Mouse (Mus musculus): ENCODE data around the gene Tnrc18.

Tnrc18 gene

DNA sequence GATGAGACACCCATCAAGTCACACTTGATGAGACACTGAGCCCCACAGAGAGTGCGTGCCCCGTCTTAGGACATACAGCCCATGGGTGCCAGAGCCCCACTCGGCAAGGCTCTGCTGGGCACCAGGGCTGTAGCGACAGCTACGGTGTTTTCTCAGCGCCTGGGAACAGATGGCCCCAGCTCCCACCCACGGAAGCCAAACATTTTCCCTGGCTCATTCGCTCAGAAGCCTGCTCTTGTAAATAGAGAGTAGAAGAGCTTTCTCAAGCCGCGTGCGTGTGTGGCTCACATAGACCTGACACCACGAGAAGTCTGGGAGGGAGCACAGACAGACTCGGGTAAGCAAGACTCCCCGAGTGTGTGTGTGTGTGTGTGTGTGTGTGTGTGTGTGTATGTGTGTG is 125.2 kb downstream of the Tnrc18 start, which contains the start of gene Slc29a4:
Slc29a4 (plus strand) TSS at position 265 of the 400 bp plus-strand sequence.
- DNase-seq (ENCODE audit: low read depth, low spot score): no peak

DNA sequence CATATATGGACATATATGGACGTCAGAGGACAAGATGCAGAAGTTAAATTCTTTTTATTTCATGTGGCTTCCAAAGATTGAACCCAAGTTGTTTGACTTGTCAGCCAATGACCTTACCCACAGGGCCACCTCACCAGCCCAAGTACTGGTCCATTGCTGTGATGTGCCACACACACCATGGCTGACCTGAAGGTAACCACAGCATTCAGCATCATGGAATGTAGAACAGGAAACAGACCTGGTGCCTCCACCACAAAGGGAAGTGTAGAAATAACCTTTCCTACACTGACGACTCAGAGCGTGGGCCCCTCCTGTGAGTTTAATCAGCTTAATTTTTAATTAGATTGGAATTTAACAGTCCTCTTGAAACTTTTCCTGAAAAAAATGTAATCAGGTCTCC is 127.1 kb downstream of the Tnrc18 start:
- DNase-seq (ENCODE audit: low read depth, low spot score): no peak

DNA sequence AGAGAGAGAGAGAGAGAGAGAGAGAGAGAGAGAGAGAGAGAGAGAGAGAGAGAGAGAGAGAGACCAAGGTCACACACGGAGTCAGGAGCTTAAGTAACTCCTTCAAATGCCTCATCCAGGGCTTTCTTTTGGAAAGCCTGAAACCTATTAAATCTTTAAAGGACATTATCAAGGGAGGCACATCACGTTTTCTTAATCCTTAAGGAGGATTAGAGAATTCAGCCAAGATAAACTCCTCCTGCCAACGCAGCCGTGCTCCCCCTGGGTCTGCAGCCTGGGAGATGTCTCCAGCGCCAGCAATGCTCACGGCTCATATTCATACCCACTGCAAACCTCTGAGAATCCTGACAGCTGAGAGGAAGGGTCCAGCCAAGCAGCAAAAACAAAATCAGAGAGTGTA is 128.6 kb downstream of the Tnrc18 start:
- DNase-seq (ENCODE audit: low read depth, low spot score): no peak

DNA sequence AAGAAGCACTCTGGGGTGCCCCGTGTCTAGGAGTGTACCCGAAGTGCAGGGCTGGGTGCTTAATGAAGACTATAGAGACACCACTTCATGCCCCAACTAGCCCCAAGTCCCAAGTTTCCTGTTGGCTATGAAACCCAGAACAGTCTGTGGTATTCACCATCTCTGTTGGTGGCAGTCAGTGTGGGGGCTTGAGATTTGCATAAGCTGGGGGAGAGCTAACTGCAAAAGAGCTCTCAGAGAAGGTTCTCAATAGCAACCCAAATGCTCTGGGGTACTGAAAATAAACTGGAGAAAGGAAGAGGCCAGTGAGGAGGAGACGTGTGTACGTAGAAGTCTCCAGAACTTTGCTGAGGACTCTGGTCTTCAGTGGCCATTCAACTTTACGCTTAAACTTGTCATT is 134.9 kb downstream of the Tnrc18 start:
- DNase-seq (ENCODE audit: low read depth, low spot score): no peak

DNA sequence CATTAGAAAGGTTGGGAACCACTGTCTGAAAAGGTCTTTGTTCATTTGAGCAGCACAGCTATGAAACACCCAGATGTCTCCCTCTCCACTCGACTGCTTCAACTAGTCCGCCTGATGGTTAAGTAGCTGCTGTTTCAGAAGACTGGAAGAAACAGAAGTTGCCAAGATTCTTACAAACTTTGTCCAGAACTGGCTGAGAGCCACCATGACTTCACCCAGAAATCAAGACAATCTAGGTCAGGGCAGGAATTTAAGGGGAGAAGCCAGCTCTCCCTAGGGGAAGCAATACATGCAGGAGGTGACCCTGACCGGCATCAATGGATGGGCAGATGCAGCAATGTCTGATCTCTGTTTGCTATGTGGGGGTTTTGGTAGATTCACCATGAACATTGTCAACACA is 135.6 kb downstream of the Tnrc18 start:
- no peak for DNase-seq (ENCODE audit: low read depth, low spot score)

DNA sequence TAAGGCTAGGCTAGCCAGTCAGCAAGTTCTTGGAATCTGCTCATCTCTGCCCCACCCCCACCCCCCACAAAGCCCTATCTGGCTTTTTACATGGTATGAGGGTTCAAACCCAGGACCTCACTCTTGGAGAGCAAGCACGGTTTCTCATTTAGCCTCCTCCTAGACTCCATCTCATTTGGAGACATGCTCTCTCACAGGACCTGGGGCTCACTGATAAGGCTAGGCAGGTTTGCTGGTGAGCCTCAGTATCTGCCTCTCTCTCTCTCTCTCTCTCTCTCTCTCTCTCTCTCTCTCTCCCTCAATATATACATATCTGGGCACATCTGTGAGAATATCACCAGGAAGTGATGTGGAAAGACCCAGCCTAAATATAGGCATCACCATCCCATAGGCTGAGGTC is 138.4 kb downstream of the Tnrc18 start:
- DNase-seq (ENCODE audit: low read depth, low spot score): no peak

DNA sequence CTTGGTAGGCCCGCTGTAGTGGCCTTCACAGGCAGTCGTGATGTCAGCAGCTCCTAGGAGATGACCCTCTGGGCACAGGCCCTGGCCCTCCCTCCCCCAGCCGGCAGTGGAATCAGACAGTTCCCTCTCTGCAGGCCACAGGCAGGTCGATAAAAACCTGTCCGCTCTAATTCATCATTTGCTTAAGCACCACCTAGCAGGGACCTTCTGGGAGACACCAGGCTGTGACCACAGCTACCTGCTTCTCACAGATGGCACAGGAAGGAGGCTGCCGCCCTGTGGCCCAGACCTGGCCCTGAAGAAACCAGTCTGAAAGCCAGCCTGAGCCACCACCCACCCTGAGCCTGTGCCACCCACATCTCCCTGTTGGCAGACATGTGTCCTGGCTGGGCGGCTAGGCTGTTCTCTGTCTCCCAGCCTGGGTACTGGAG is 139.3 kb downstream of the Tnrc18 start:
- DNase-seq (ENCODE audit: low read depth, low spot score): no peak
